Mouse (Mus musculus) liver, adult 2 months (tissue): Measurements from ENCODE around the gene Cux1. TPM values are rescaled to one million over a fixed set of nuclear protein-coding genes. Genes with fewer than 3 reads are reported as not detected.

Experiments
- DNase-seq: peaks from one replicate; pipeline ENCODE4 v3.0.0-alpha.2; 2011; ENCODE audit warnings: low read depth, low spot score; ENCODE audit errors: extremely low read depth
- H3K27ac ChIP-seq: fragments of 200-500 bp; replicated peaks from 2 replicates; pipeline ENCODE4 v1.5.1; 2012; ENCODE audit warnings: low read depth, mild to moderate bottlenecking, control low read depth, inconsistent platforms, low read length; ENCODE audit not compliant: insufficient read depth
- H3K27me3 ChIP-seq: fragments of 200-500 bp; 2 replicates; pipeline ENCODE4 v1.6.1; 2012; ENCODE audit warnings: mild to moderate bottlenecking, moderate library complexity, low read length, inconsistent platforms; ENCODE audit not compliant: control insufficient read depth, insufficient read depth
- H3K36me3 ChIP-seq: fragments of 200-500 bp; 2 replicates; pipeline ENCODE4 v1.6.1; 2012; ENCODE audit warnings: low read length, inconsistent platforms; ENCODE audit not compliant: control insufficient read depth, insufficient read depth
- H3K4me1 ChIP-seq: fragments of 200-500 bp; 2 replicates; pipeline ENCODE4 v1.6.1; 2011; ENCODE audit warnings: low read length; ENCODE audit not compliant: control insufficient read depth, insufficient read depth
- H3K4me3 ChIP-seq: fragments of 200-500 bp; 2 replicates; pipeline ENCODE4 v1.5.1; 2011; ENCODE audit warnings: low read depth, mild to moderate bottlenecking, control low read depth, low read length, moderate library complexity; ENCODE audit not compliant: insufficient read depth
- H3K79me2 ChIP-seq: fragments of 200-500 bp; 2 replicates; pipeline ENCODE4 v1.6.1; 2012; ENCODE audit warnings: inconsistent platforms, mild to moderate bottlenecking, low read length, moderate library complexity; ENCODE audit not compliant: control insufficient read depth, insufficient read depth
- H3K9ac ChIP-seq: fragments of 200-500 bp; 2 replicates; pipeline ENCODE4 v1.6.1; 2012; ENCODE audit warnings: low read depth, mild to moderate bottlenecking, control low read depth, inconsistent platforms, low read length
- CTCF ChIP-seq: fragments of 200-500 bp; IDR thresholded peaks from 2 replicates; pipeline ENCODE4 v1.5.1; 2011; ENCODE audit warnings: low read depth, low read length, control low read depth
- POLR2A ChIP-seq: fragments of 200-500 bp; IDR thresholded peaks from 2 replicates; pipeline ENCODE4 v1.6.1; 2011; ENCODE audit warnings: low read length, control low read depth; ENCODE audit not compliant: insufficient read depth; ENCODE audit errors: extremely low read depth
- WGBS: fragments of 180-500 bp; shearing (Covaris S2); methylation state at CpG from one replicate; pipeline ENCODE4 v1.1.7; 2018; 5-methylcytosine and 5-hydroxymethylcytosine counted together
- polyA plus RNA-seq: library from polyadenylated mRNA; depleted of rRNA; stranded (reverse); fragments of >200 nt; gene quantifications from 2 replicates; pipeline ENCODE4 v1.2.3, GENCODE M21; 2012
- total RNA-seq: library from RNA; depleted of rRNA; stranded (reverse); fragments of >200 nt; gene quantifications from 2 replicates; pipeline ENCODE4 v1.2.3, GENCODE M21; 2014

Cux1 gene
- total and polyA plus RNA-seq, 2 experiments: 11.6 to 12.6 TPM

DNA sequence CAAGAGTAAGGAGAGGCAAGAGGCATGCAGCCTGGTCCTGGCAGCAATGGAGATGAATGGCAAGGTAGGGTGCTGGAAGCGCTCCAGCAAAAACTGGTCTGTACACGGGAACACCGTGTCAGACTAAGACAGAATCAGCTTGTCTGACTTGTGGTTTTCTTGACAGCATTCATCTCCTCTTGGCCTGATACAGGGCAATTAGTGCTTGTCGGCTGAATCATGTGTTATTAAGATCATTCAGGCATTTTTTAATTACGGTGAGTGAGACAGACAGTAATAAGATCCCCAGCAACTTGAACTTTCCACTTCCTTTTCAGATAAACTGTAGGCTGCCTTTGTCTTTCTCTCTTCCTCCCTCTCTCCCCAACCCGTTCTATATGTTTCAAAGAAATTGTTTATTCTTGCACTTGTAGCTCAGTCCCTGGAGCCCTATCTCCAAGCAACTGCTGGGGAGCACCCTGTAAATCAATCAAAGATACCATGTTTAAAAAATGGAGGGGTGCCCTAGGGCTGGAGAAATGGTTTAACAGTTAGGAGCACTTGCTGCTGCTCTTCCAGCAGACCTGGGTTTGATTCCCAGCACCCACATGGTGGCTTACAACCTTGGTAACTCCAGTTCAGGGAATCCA, 53.1 kb downstream of the Cux1 start:
- Histone ChIP-seq H3K4me3 (no peak overlapping the region), H3K4me1 (peaks cover 13% of the 10 kb centered on the region), H3K36me3 (no peaks in the 10 kb centered on the region), H3K27ac (no peak overlapping the region), H3K9ac (no peak overlapping the region), H3K27me3 (no peaks in the 10 kb centered on the region), H3K79me2 (peaks cover 30% of the 10 kb centered on the region; the same call in 1 of the 2 replicates)
- TF ChIP-seq POLR2A: no peak
- no peak for TF ChIP-seq CTCF
- DNase-seq: no peak
- 55% methylated on average over 6 of the region's 6 CpGs for WGBS

DNA sequence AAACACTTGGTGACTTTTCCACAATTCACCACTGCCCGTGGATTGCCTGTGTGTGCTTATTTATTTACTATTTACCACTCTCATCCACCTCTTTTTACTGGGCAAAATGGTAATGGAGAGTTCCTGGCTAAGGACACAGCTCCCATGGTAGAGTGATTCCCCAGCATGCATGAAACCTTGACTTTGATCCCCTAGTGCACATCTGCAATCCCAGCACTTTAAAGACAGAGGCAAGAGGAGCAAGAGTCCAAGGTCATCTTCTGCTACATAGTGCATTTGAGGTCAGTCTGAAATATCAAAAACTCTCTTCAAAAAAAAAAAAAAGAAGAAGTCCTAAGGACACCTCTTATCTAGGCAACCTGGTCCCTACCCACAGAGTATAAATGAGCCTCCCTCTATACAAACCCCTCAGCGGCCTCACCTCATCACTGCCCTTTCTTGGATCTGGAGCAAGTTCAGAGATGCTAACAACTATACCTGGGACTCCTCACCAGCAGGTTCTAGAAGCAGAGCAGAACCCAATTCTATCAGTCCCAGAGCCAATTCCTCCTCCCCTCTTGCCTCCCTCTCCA, 55.1 kb downstream of the Cux1 start:
- H3K9ac ChIP-seq: no peak overlapping the region
- peak; percentile 71 for DNase-seq
- no peak overlapping the region for H3K4me3 ChIP-seq
- peaks cover 17% of the 10 kb centered on the region for H3K4me1 ChIP-seq
- H3K79me2 ChIP-seq: peaks cover 39% of the 10 kb centered on the region; the same call in 1 of the 2 replicates
- H3K27ac ChIP-seq: no peak overlapping the region
- no peaks in the 10 kb centered on the region for H3K27me3 ChIP-seq
- 81% methylated on average over 2 of the region's 2 CpGs for WGBS
- no peaks in the 10 kb centered on the region for H3K36me3 ChIP-seq
- no peak for TF ChIP-seq CTCF
- no peak for TF ChIP-seq POLR2A

DNA sequence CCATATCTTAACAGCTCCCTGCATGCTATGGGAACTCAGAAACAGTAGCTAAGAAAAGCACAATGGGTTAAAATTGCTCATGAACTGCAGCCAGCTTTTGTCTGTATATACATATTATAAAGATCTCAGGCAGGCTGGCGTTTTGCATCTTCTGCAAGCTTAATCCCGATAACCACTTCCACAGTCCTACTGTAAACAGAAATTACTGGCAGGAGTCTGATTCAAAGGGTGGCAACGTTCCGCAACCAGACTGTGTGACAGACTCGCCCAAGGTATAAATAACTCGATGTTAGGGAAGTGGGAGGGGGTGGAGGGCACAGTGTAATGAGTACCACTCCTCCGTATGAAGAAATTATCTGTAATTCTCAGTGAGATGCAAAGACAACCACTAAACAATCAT, 55.9 kb downstream of the Cux1 start:
- Histone ChIP-seq H3K4me1 (peaks cover 12% of the 10 kb centered on the region), H3K79me2 (peaks cover 38% of the 10 kb centered on the region; the same call in 1 of the 2 replicates), H3K36me3 (no peaks in the 10 kb centered on the region), H3K4me3 (no peak overlapping the region), H3K27me3 (no peaks in the 10 kb centered on the region), H3K27ac (no peak overlapping the region), H3K9ac (no peak overlapping the region)
- TF ChIP-seq CTCF: no peak
- no peak for TF ChIP-seq POLR2A
- no peak for DNase-seq
- WGBS: 35% methylated on average over 7 of the region's 7 CpGs

DNA sequence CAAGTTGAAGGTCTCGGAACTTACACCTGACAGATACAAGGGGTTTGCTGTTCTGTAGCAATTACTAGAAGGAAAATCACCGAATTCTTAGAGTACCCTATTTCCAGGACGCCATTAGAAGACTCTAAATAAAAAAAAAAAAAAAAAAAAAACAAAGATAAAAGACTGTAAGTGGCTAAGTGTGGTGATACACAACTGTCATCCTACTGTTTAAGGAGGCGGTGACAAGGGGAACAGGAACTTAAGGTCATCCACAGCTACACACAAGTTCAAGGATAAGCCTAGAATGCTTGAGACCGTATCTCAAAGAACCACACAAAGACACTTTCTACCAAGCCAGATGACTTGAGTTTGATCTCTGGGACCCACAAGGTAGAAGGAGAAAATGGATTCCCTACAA, 56.7 kb downstream of the Cux1 start:
- peaks cover 32% of the 10 kb centered on the region; the same call in 1 of the 2 replicates for H3K79me2 ChIP-seq
- H3K4me1 ChIP-seq: peaks cover 11% of the 10 kb centered on the region
- H3K27ac ChIP-seq: no peak overlapping the region
- H3K9ac ChIP-seq: no peak overlapping the region
- TF ChIP-seq POLR2A: no peak
- TF ChIP-seq CTCF: no peak
- no peaks in the 10 kb centered on the region for H3K27me3 ChIP-seq
- WGBS: 93% methylated on average over 5 of the region's 5 CpGs
- H3K36me3 ChIP-seq: no peaks in the 10 kb centered on the region
- no peak for DNase-seq
- no peak overlapping the region for H3K4me3 ChIP-seq

DNA sequence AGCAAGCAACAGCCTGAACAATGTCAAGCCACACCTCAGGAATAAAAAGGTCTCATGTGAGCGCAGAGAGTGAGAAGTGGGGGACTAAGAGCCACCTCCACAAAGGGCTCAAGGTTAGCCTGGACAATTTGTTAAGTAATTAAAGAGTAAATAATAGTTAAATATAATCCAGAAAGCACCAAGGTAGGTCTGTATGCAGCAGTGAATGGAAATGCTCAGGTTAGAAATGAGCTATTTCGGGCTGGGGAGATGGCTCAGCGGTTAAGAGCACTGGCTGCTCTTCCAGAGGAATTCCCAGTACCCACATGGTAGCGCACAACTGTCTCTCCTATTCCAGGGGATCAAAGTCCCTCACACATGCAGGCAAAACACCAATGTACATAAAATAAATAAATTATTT, 59.7 kb downstream of the Cux1 start:
- Histone ChIP-seq H3K36me3 (no peaks in the 10 kb centered on the region), H3K4me3 (no peak overlapping the region), H3K27ac (no peak overlapping the region), H3K9ac (no peak overlapping the region), H3K79me2 (peaks cover 38% of the 10 kb centered on the region; the same call in 1 of the 2 replicates), H3K4me1 (peaks cover 17% of the 10 kb centered on the region), H3K27me3 (no peaks in the 10 kb centered on the region)
- WGBS: 47% methylated on average over 4 of the region's 4 CpGs
- DNase-seq: no peak
- no peak for TF ChIP-seq POLR2A
- no peak for TF ChIP-seq CTCF

DNA sequence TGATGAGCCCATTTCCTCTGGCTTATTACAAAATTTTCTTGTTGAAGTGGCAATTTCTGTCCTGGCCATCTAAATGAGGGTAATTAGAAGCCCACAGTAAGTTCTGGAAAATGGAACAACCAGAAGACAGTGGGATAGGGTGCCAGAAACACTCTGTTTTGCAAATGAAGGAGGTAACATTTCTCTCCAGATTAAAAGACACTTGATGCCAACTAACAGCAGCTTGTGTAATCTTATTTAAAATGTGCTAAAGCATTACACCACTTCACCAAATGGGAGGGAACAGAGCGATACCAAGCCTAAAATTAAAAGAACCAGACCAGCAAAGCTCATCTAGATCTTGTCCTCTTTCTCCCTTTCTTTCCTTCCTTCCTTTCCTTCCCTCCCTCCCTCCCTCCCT, 61.0 kb downstream of the Cux1 start:
- 42% methylated on average over 1 of the region's 1 CpGs for WGBS
- peaks cover 11% of the 10 kb centered on the region for H3K4me1 ChIP-seq
- no peak overlapping the region for H3K27ac ChIP-seq
- TF ChIP-seq POLR2A (no peak), CTCF (no peak)
- no peak for DNase-seq
- peaks cover 46% of the 10 kb centered on the region for H3K79me2 ChIP-seq
- no peak overlapping the region for H3K4me3 ChIP-seq
- no peak overlapping the region for H3K9ac ChIP-seq
- H3K27me3 ChIP-seq: no peaks in the 10 kb centered on the region
- no peaks in the 10 kb centered on the region for H3K36me3 ChIP-seq
